Mouse (Mus musculus) spleen, embryonic (tissue): ENCODE measurements around the gene Fhl4.

Experiments used
- CTCF ChIA-PET: fragments of 350-600 bp; sonication (Branson Sonifier 250); formaldehyde crosslinking; loops from one replicate; lab custom pipeline; 2022; lab: Charles Lee

Gene Fhl4

DNA sequence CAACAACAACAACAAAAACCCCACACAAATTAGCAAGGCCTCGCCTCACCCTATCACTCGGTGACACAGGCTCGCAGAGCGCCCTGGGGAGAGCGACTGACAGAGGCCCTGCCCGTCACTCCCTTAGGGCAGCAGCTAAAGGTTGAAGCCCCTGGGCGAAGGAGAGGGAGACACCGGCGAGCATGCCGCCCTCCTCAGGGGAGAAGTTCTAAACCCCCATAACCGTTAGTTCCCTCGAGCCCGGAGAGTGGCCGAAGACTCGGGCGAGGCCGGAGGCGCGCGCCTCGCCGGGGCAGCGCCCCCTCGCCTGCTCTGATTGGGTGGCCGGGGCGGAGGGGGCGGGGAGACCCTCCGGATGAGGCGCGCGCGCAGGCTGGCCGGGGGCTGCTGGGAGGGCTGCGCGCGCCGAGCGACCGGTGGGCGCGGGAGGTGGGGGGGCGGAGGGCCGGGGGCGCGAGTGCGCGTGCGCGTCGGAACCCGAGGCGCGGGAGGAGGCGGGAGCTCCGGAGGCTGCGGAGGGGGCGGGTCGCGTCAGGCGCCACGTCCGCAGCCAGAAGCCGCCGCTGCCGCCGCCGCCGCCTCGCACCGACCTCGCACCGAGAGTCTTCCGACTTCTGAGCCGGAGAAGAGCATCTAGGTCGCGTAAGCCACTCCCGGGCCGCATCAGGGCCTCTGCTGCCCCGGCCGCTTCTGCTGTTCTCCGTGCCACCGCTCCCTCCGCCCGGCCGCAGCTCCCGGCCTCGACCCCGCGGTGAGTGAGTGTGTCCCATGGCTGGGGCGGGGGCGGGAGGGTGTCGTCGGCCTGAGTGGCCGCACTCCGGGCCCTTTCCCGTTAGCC, at the start of gene Fhl4, which contains the start of gene Tmem263:
Gene Fhl4 (minus strand): TSS at position 249 of the 838 bp plus-strand sequence.
Gene Tmem263 (plus strand): TSS at position 381 of the 838 bp plus-strand sequence.
- CTCF ChIA-PET = interaction anchor here (0.6 kb wide), 2 partner anchors 74 to 305 kb away, joined by 3 to 5 read pairs; no protein-coding TSS in a partner anchor

DNA sequence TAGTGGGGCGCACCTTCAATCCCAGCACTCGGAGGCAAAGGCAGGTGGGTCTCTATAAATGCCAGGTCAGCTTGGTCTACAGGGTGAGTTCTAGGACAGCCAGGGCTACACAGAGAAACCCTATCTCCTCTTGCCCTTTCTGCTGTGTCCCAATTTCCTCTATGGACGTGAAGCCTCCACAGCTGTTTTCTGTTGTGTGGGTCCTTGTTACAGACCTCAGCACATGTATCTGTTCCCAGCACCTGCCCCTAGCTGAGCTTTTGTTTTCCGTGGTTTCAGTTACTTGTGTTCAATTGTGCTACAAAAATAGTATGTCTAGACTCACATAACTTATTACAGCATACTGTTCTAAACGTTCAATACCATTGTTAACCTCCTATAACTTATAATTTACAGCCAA, 46.9 kb upstream of the Fhl4 start:
- CTCF ChIA-PET = no interaction called here

DNA sequence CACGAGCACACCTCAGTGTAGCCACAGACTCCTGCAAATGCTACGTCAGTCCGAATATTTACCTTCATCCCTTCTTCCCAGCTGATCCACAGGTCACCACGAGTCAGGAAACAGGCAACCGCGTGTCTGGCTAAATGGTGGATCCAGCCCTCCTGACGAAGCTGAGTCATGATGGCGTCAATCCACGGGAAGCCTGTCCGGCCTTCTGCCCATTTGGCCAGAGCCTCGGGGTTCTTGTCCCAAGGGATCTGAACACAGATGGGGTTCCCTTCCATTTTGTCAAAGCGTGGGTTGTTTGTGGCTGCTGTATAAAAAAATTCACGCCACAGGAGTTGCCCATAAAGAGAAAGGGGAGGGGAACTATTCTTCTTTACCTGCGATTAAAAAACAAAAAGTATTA, 44.0 kb upstream of the Fhl4 start:
- CTCF ChIA-PET = no interaction called here

DNA sequence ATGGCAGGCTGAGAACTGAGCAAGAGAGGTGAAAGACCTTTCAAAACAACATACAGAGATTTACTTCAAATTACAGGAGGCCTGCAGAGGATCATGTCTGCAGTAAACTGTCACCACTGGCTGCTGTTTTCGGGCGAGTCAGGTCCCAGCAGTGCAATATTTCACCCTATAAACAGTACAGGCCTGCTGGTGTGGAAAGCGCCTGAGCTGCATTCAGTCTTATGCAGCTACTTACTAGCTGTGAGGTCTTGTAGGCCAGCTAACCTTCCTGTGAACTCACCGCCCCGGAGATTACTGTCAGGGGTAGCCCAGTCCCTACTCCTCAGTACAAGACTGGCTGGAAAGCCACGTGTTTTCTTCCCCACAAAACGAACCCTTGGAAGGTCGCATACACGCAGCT, 39.2 kb upstream of the Fhl4 start:
- CTCF ChIA-PET = no interaction called here

DNA sequence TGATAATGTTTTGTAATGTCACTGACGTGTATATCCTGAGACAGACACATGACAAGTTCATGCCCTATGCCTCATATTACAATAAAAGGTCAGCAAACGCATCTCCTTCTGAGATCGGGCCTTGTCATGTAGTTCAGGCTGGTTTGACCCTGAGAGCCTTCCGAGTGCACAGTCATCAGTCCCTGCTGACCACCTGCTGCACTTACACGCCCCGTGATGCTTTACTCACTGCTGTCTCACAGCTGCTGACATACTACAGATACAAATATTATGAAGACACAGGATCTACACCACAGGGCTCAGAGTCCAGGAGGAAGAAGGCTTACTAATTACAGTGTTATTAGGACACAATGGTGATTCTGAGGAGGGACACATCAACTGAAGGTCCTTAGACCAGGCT, 34.3 kb upstream of the Fhl4 start:
- CTCF ChIA-PET = no interaction called here

DNA sequence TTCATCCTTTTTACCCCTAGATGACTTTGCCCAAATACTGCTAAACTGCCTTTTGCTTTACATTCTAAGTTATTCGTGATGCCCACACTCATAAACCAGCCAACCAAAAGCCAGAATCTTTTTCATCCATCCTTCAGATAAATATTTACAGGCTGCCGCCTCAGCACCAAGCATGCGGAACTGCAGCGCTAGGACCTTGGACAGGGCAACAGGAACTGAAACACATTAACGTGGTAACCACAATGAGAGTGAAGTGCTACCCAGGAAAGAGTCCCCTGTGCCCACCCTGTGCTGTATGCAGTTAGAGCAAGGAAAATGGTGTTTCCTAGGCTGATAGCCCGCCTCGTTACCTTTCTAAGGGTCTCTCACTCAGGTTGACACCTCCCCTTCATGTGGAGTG, 26.2 kb upstream of the Fhl4 start:
- CTCF ChIA-PET = no interaction called here

DNA sequence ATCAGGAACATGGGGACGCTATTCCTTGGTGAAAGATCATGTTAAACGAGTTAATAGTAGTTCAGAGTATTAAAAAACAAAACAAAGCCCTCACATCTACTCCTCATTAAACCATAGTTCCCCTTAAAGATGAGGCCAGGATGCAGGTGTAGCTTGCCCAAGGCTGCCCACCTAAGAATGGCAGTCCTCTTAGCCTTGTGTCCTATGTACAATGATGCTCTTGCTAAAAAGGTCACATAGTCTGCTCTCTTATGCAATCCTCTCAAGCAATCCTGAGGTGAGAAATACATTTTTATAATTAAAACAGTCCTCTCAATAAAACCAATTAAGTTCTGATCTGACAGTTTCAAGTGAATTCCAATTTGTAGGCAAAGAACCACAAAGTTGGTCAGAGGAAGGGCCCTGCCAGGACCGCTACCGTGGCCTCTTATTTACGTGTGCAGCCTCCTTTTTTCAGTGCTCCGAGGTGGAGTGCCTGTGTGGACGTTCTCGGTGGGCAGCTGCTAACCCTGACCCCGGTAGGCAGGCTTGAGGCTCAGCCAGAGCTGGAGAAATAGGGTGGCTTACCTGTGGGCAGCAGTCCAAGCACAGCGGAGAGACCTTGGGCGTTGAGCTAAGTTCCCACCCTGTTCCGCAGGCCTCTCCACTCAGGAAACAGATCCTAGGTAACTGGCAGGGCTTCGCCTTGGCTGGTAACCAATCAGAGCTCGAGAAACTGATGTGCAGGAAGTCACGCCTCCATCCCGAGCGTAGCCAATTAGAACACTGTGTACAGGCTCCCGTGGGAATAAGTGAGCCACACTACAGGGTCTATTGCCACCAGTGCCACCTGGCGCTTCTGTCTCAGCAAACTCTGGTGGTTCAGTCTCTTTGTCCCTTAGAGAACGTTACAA, 25.3 kb upstream of the Fhl4 start, which contains the start of gene Mterf2:
Gene Mterf2 (minus strand): TSS at position 633 of the 893 bp plus-strand sequence.
- CTCF ChIA-PET = interaction anchor here (0.6 kb wide), 1 partner anchor 22 kb away, joined by 3 read pairs; no protein-coding TSS in a partner anchor

DNA sequence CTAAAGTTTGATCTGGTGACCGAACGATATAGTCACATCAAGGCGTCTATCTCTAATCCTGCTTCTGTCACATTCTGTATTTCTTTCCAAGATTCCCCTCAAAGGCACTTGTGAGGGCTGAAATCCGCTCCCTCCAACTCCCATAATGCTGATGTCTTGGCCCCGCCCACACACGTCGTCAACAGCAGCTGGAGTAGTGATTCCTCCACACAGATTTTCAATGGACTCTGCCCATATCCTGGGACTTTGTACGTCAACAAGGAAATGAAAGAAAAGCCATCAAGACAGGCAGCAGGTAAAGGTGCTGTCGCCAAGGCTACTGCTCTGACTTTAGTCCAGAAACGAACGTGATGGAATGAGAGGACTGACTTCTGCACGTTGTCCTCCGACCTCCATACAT, 22.9 kb upstream of the Fhl4 start:
- CTCF ChIA-PET = no interaction called here

DNA sequence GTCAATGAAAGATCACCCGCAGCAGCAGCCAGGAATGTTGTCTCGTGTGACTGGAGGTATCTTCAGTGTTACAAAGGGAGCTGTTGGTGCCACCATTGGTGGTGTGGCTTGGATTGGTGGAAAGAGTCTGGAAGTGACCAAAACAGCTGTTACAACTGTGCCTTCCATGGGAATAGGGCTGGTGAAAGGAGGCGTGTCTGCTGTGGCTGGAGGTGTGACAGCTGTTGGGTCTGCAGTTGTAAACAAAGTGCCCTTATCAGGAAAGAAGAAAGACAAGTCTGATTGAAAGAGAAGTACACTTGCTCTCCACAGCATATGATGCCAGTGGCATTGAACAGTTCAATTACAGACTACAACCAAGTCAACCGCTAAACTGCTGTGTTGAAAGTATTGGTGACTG, 12.1 kb upstream of the Fhl4 start:
- CTCF ChIA-PET = no interaction called here

DNA sequence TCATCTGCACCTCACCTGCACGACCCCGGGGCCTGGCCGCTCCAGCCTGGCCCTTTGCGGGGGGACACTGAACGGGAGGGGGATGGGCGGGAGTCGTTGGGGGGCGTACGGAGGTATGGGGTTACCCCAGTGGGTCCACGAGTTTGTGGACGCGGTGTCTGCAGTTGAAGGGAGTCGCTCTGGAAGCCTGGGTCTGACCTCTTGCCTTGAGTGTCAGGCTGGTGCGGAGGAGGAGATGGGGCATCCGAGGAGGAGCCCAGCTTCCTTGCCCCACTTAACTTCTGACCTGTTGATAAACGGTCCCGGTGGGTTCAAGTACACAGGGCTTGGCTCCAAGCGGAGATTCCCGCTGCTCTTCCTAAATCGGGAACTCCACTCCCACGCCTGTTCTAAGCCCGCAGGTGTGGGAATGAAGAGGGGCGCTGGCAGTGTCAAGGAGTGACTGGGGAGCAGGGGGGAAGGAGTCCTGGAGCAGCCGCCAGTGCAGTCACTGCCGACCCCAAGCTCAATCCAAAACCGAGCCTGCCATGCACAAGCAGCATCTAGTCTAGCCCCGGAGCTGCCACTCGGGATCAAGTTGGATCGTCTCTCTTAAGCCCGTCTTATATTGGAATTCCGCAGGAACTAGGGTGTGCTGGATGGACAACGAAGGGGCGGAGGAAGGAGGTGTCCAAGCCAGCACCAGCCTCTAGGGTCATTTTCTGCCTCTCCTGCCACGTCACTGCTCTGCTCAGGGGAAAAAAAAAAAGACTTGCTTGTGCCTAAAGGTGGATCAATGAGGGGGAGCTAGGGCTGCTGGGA, 990 bp upstream of the Fhl4 start:
- CTCF ChIA-PET = interaction anchor here (0.6 kb wide), 1 partner anchor 306 kb away, joined by 3 read pairs; no protein-coding TSS in a partner anchor

DNA sequence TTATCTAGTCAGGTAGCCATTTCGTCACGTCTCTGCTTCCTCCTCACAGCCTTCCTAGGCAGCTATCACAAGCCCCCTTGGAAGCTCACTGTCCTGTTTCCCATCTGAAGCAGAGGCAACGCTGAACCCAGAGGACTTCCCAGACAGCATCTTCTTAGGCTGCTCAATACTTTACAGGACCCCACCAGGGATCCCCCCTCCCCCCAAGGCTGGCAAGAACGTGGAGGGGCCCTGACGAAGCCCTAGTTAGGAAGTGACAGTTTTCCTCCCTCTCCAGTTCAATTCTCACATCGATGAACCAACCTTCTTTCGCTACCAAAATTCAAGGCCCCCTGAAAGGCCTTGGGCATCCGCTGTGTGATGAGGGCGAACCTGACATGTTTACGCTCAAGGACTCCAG, 454 bp downstream of the Fhl4 start:
- CTCF ChIA-PET = no interaction called here

DNA sequence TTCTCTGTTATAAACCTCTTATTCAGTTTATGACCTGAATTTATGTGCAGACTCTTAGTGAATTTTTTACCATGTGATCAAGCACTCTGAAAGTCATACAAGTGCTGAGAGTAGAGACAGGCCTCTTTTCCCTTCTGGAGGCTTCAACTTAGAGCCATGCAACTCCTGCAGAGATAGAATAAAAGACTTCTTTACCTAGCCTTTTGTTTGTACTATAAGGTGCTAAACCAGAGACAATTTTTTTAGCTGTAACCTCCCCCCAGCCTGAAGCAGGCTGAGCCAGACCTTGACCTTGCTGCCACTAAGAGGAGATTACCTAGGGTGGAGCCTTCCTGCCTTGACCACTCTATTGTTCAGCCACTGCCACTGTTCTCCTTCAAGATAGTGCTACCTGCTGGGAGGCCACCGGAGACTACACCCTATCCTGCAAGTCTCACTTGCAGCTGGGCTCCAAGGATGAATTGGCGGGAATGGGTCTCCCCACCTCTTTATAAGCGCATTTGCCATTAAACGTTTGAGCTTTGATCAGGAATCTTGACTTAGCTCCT, 30.6 kb downstream of the Fhl4 start:
- CTCF ChIA-PET = interaction anchor here (0.5 kb wide), 1 partner anchor 63 kb away, joined by 3 read pairs; no protein-coding TSS in a partner anchor

DNA sequence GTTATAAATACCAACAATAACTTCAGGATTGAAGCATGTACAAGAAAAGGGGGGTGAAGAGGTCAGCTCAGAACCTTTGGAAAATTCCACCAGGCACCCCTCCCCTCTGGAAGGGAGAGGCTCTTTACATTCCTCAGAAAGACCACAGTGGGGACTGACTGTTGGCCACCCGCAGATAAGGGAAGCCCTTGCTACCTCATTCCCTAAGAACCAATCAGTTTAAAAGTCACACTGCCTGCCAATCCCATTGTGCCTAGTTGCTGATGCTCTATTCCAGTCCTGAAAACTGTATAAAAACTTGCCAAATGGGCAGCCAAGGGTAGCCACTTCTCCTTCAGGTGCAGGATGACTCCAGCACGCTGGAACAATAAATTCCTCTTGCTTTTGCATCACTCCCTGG, 47.4 kb downstream of the Fhl4 start:
- CTCF ChIA-PET = no interaction called here

DNA sequence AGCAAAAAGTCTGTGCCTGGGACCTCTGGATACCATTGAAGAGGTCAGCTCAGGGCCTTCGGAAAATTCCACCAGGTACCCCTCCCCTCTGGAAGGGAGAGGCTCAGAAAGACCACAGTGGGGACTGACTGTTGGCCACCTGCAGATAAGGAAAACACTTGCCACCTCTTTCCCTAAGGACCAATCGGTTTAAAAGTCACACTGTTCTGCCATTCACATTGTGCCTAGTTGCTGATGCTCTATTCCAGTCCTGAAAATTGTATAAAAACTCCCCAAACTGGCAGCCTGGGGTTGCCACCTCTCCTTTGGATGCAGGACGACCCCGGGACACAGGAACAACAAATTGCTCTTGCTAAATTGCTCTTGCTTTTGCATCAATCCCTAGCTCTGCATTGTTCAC, 49.8 kb downstream of the Fhl4 start:
- CTCF ChIA-PET = no interaction called here

DNA sequence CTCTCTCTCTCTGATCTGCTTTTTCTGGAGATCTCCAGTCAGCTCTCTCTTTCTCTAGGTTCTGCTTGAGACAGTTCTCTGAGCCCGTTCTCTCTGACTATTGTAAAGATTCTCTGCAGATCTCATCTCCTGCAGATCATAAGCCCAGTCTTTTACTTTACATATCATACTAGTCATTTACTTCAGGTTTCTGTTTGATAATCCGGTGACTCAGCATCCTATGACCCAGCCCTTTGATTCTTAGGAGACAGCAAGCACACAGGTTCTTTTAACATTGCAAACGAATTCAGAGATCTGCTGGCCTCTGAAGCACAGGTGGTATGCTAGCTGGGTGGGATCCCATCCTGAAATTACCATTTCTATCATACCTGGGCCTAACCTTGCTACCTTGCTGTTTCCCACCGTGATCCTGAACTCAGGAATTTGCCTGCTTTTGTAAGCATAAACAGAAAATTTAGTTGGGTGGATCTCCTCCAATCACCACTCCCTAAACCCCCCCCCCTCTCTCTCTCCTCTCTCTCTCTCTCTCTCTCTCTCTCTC, 51.6 kb downstream of the Fhl4 start:
- CTCF ChIA-PET = no interaction called here

DNA sequence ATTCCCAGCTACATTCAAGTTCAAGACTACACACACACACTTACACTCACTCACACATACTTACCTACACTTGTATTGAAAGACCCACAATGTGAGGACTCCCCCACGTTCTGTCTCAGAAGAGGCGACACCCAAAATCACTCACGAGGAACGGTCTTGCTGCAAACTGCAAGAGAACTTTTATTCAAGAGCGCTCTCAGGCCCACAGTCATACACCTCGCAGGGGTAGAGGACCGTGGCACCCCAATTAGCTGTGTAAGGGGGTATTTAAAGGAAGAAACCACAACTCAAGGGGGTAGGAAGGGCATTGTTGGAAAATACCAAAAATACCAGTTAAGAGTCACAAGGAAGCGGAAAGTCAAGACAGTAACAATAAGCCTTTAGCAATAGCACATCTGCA, 54.3 kb downstream of the Fhl4 start:
- CTCF ChIA-PET = no interaction called here

DNA sequence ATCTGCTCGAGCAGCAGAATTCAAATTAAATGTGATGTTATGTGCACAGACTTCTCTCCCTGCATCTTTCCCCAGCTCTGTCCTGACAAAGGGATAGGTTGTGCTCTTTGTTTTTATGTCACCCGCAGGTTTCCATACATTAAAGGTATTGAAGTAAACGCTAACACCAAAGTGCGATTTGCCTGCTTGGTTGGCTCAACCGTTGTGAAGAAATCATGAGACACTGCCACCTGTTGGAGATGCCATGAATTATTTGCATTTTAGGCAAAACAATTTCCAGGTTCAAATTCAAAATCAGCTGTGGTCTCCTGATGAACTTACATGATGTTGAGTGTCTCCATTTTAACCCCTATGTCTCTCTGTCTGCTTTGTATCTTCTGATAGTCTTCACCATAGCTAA, 55.7 kb downstream of the Fhl4 start:
- CTCF ChIA-PET = interaction anchor here (0.6 kb wide), 1 partner anchor 1670 kb away, joined by 5 read pairs; no protein-coding TSS in a partner anchor
